Mouse (Mus musculus) natural killer cell, adult 2 months (primary cell): ENCODE measurements at regions not wholly inside any gene's neighbourhood (a gene's known extent, or its start where the extent isn't known, plus 50 kb on each side); places are given as distances from the start of the nearest gene placed in this dataset.
A peak's percentile ranks its signal among the peaks of the same experiment; 100 is the strongest.

ENCODE experiments used
- DNase-seq, 2 experiments: peaks; one replicate each; pipeline ENCODE4 v3.0.0; 2022; ENCODE audit warnings: low spot score in 2 of 2

GRCm38 (mm10) chr1:6928658-6929057 is 2121.0 kb downstream of the Gm37988 start:
- DNase-seq = no peak

DNA sequence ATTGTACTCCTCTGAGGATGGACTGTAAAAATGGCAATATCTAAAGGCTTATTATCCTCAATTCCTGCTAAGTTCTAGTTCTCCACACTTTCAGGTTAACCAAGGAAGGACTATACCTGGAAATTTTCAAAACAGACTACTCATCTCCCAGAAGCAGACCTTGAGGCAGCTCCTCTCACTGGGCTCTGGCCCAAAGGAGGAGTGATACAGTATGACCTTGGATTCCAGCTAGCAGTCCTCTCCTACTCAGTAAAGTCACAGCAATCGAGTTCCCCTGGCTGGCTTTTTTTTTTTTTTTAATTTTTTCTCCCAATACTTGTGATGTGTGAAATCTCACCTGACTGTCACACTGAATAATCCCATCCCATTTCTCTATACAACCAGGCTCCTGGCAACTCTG is 2124.2 kb downstream of the Gm37988 start:
- no peak for DNase-seq

DNA sequence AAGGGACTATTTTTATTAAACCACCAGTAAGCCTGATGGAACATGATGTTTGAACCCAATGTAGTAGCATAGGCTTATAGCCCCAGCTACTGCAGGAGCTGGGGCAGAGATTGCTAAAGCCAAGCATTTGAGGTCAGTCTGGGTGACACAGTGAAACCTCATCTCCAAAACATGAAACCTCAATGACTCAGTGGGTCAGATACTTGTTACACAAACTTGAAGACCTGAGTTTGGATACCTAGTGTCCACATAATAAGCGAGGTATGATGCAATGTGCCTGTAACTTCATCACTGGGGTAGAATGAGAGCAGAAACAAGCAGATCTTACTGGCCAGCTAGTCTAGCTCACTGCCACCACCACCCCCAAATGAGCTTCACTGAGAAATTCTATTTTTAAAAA is 2162.1 kb downstream of the Gm37988 start:
- no peak for DNase-seq

GRCm38 (mm10) chr1:6973749-6974327 is 2166.1 kb downstream of the Gm37988 start:
- no peak for DNase-seq

- no peak for DNase-seq
Measured at GRCm38 (mm10) chr1:6979626-6980025, 2171.9 kb downstream of the Gm37988 start.

DNA sequence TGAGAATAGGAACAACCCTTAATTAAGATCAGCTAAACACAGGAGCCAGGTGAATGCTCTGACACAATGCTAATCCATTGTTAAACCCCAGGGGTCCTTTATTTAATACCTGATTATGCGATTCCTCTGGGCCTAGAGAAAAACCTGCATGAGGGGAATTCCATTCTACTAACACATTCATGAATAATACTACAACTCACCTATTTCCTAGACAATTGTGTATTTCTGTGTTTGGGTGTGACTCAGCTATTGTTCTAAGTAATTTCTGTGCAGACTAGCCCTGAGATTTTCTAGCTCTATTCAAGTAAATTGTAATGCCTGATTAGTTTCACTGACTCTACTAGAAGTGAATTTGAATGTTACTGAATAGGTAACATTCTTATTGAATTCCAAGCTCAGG is 2176.5 kb downstream of the Gm37988 start:
- no peak for DNase-seq

- DNase-seq = no peak
Measured at GRCm38 (mm10) chr1:6997611-6998010, 2189.9 kb downstream of the Gm37988 start.

- DNase-seq = peak in 1 of 2 experiments; percentile 9
Measured at GRCm38 (mm10) chr1:7010184-7010583, 2202.5 kb downstream of the Gm37988 start.
